Mouse (Mus musculus) urinary bladder, postnatal 36 days (tissue): ENCODE measurements at regions not wholly inside any gene's neighbourhood (a gene's known extent, or its start where the extent isn't known, plus 50 kb on each side); places are given as distances from the start of the nearest gene placed in this dataset.

Experiments
- DNase-seq, 2 experiments: peaks; one replicate each; pipeline ENCODE4 v3.0.0; 2022; ENCODE audit warnings: low spot score in 2 of 2, mixed read lengths in 1 of 2

- no peak for DNase-seq
These were observed 50.6 kb upstream of the Trhde start for GRCm38 (mm10) chr10:114852688-114853087.
